Mouse (Mus musculus) macrophage (primary cell): ENCODE results near the gene Usp15. TPM values are rescaled to one million over a fixed set of nuclear protein-coding genes. Genes with fewer than 3 reads are reported as not detected.
A peak's percentile ranks its signal among the peaks of the same experiment; 100 is the strongest.

Source experiments
- H3K27ac ChIP-seq: fragments of 350-480 bp; formaldehyde crosslinking; 2 replicates; pipeline ENCODE4 v1.9.0; 2021
- H3K36me3 ChIP-seq: fragments of 350-480 bp; formaldehyde crosslinking; 2 replicates; pipeline ENCODE4 v1.9.0; 2021; ENCODE audit errors: inconsistent target
- H3K4me3 ChIP-seq: fragments of 350-480 bp; formaldehyde crosslinking; 2 replicates; pipeline ENCODE4 v1.9.0; 2021; ENCODE audit errors: inconsistent target
- H3K79me2 ChIP-seq: fragments of 350-480 bp; formaldehyde crosslinking; 2 replicates; pipeline ENCODE4 v1.9.0; 2021; ENCODE audit errors: inconsistent target
- WGBS: methylation state at CpG from one replicate; pipeline ENCODE4 v1.1.7; 2026; ENCODE audit warnings: inconsistent platforms; ENCODE audit not compliant: missing documents; 5-methylcytosine and 5-hydroxymethylcytosine counted together
- polyA plus RNA-seq: library from polyadenylated mRNA; stranded (reverse); fragments of 250-400 nt; gene quantifications from 3 replicates; pipeline ENCODE4 v1.2.4, GENCODE M21; 2018; ENCODE audit warnings: inconsistent platforms

The Usp15 gene
- polyA plus RNA-seq, 1 experiment from 2014 or later = 119 TPM

GRCm38 (mm10) chr10:123195961-123196834 is 597 bp downstream of the Usp15 start:
- H3K27ac ChIP-seq = peak overlapping the region; percentile 43
- H3K79me2 ChIP-seq = peaks cover 51% of the 10 kb centered on the region
- H3K36me3 ChIP-seq = no peaks in the 10 kb centered on the region
- H3K4me3 ChIP-seq = peak overlapping the region; percentile 53
- WGBS = 2% methylated on average over 21 of the region's 66 CpGs

- peak overlapping the region; percentile 53 for H3K4me3 ChIP-seq
- H3K36me3 ChIP-seq = no peaks in the 10 kb centered on the region
- H3K79me2 ChIP-seq = peaks cover 58% of the 10 kb centered on the region
- WGBS = 15% methylated on average over 7 of the region's 7 CpGs
- H3K27ac ChIP-seq = peak overlapping the region; percentile 43
These were observed 1.3 kb downstream of the Usp15 start for GRCm38 (mm10) chr10:123195501-123195900.

GRCm38 (mm10) chr10:123191038-123191437 is 5.8 kb downstream of the Usp15 start:
- H3K4me3 ChIP-seq = no peak overlapping the region
- peaks cover 100% of the 10 kb centered on the region for H3K79me2 ChIP-seq
- no peak overlapping the region for H3K27ac ChIP-seq
- WGBS = 89% methylated on average over 6 of the region's 6 CpGs
- no peaks in the 10 kb centered on the region for H3K36me3 ChIP-seq

- Histone ChIP-seq H3K36me3 (no peaks in the 10 kb centered on the region), H3K4me3 (no peak overlapping the region), H3K27ac (no peak overlapping the region), H3K79me2 (peaks cover 100% of the 10 kb centered on the region)
- 55% methylated on average over 6 of the region's 6 CpGs for WGBS
These were observed 9.5 kb downstream of the Usp15 start for GRCm38 (mm10) chr10:123187337-123187736.

- Histone ChIP-seq H3K27ac (no peak overlapping the region), H3K36me3 (peaks cover 1% of the 10 kb centered on the region; the same call in 1 of the 2 replicates), H3K79me2 (peaks cover 100% of the 10 kb centered on the region), H3K4me3 (no peak overlapping the region)
- WGBS = 72% methylated on average over 6 of the region's 6 CpGs
These were observed 10.9 kb downstream of the Usp15 start for GRCm38 (mm10) chr10:123185907-123186306.

- H3K36me3 ChIP-seq = peaks cover 20% of the 10 kb centered on the region
- WGBS = 0% methylated on average over 2 of the region's 2 CpGs
- H3K27ac ChIP-seq = no peak overlapping the region
- H3K4me3 ChIP-seq = no peak overlapping the region
- peaks cover 100% of the 10 kb centered on the region for H3K79me2 ChIP-seq
These were observed 13.1 kb downstream of the Usp15 start for GRCm38 (mm10) chr10:123183743-123184142.

GRCm38 (mm10) chr10:123183243-123183642 is 13.6 kb downstream of the Usp15 start:
- 32% methylated on average over 7 of the region's 7 CpGs for WGBS
- H3K79me2 ChIP-seq = peaks cover 100% of the 10 kb centered on the region
- H3K27ac ChIP-seq = no peak overlapping the region
- no peak overlapping the region for H3K4me3 ChIP-seq
- peaks cover 25% of the 10 kb centered on the region for H3K36me3 ChIP-seq

- 66% methylated on average over 3 of the region's 3 CpGs for WGBS
These were observed 14.4 kb downstream of the Usp15 start for GRCm38 (mm10) chr10:123182391-123182790.

GRCm38 (mm10) chr10:123175771-123176170 is 21.0 kb downstream of the Usp15 start:
- Histone ChIP-seq H3K79me2 (peaks cover 46% of the 10 kb centered on the region), H3K4me3 (no peak overlapping the region), H3K36me3 (peaks cover 78% of the 10 kb centered on the region), H3K27ac (no peak overlapping the region)
- WGBS = 91% methylated on average over 4 of the region's 4 CpGs

More at GRCm38 (mm10) chr10:123182391-123182790, 14.4 kb downstream of the Usp15 start:
- Histone ChIP-seq H3K27ac (no peak overlapping the region), H3K4me3 (no peak overlapping the region), H3K36me3 (peaks cover 31% of the 10 kb centered on the region), H3K79me2 (peaks cover 100% of the 10 kb centered on the region)

GRCm38 (mm10) chr10:123170898-123171297 is 25.9 kb downstream of the Usp15 start:
- 89% methylated on average over 6 of the region's 6 CpGs for WGBS
- Histone ChIP-seq H3K36me3 (peaks cover 82% of the 10 kb centered on the region), H3K79me2 (no peaks in the 10 kb centered on the region; the same call in 1 of the 2 replicates), H3K27ac (no peak overlapping the region), H3K4me3 (no peak overlapping the region)

- Histone ChIP-seq H3K4me3 (no peak overlapping the region), H3K79me2 (no peaks in the 10 kb centered on the region), H3K36me3 (peaks cover 84% of the 10 kb centered on the region), H3K27ac (no peak overlapping the region)
- WGBS = 100% methylated on average over 3 of the region's 3 CpGs
These were observed 31.3 kb downstream of the Usp15 start for GRCm38 (mm10) chr10:123165542-123165941.

GRCm38 (mm10) chr10:123160508-123160907 is 36.3 kb downstream of the Usp15 start:
- Histone ChIP-seq H3K4me3 (no peak overlapping the region), H3K27ac (no peak overlapping the region), H3K36me3 (peaks cover 74% of the 10 kb centered on the region), H3K79me2 (no peaks in the 10 kb centered on the region)
- WGBS = 81% methylated on average over 6 of the region's 6 CpGs

- Histone ChIP-seq H3K4me3 (no peak overlapping the region), H3K79me2 (no peaks in the 10 kb centered on the region), H3K27ac (no peak overlapping the region), H3K36me3 (peaks cover 71% of the 10 kb centered on the region)
- WGBS = 87% methylated on average over 7 of the region's 7 CpGs
These were observed 37.5 kb downstream of the Usp15 start for GRCm38 (mm10) chr10:123159316-123159715.

- no peak overlapping the region for H3K4me3 ChIP-seq
- peaks cover 74% of the 10 kb centered on the region for H3K36me3 ChIP-seq
- no peaks in the 10 kb centered on the region for H3K79me2 ChIP-seq
- WGBS = 92% methylated on average over 2 of the region's 2 CpGs
- no peak overlapping the region for H3K27ac ChIP-seq
These were observed 40.4 kb downstream of the Usp15 start for GRCm38 (mm10) chr10:123156392-123156791.

- peaks cover 68% of the 10 kb centered on the region for H3K36me3 ChIP-seq
- no peaks in the 10 kb centered on the region for H3K79me2 ChIP-seq
- H3K27ac ChIP-seq = no peak overlapping the region
- WGBS = 100% methylated on average over 6 of the region's 6 CpGs
- H3K4me3 ChIP-seq = no peak overlapping the region
These were observed 41.0 kb downstream of the Usp15 start for GRCm38 (mm10) chr10:123155764-123156163.
